Mouse (Mus musculus) kidney, adult 11 months (tissue): ENCODE measurements around the gene Masp2.
A peak's percentile ranks its signal among the peaks of the same experiment; 100 is the strongest.

ENCODE experiments used
- DNase-seq: peaks from one replicate; pipeline ENCODE4 v3.0.0; 2022

Masp2 gene

GRCm38 (mm10) chr4:148603376-148604139, 1.2 kb downstream of the Masp2 start:
- no peak for DNase-seq

- no peak for DNase-seq
Observed at GRCm38 (mm10) chr4:148604141-148604540, 1.8 kb downstream of the Masp2 start.

- DNase-seq: peak; percentile 52
Observed at GRCm38 (mm10) chr4:148604541-148605165, 2.3 kb downstream of the Masp2 start.

- peak; percentile 71 for DNase-seq
Observed at GRCm38 (mm10) chr4:148607758-148608157, 5.4 kb downstream of the Masp2 start.

GRCm38 (mm10) chr4:148609805-148610204, 7.5 kb downstream of the Masp2 start:
- no peak for DNase-seq

GRCm38 (mm10) chr4:148610631-148611364, 8.4 kb downstream of the Masp2 start:
- DNase-seq: no peak

GRCm38 (mm10) chr4:148612557-148612956, 10.2 kb downstream of the Masp2 start:
- DNase-seq: no peak

GRCm38 (mm10) chr4:148613738-148614137, 11.4 kb downstream of the Masp2 start:
- DNase-seq: no peak

- no peak for DNase-seq
Observed at GRCm38 (mm10) chr4:148619805-148620204, 17.5 kb downstream of the Masp2 start.

GRCm38 (mm10) chr4:148620718-148621117, 18.4 kb downstream of the Masp2 start:
- DNase-seq: no peak

- no peak for DNase-seq
Observed at GRCm38 (mm10) chr4:148622485-148622884, 20.1 kb downstream of the Masp2 start.

- no peak for DNase-seq
Observed at GRCm38 (mm10) chr4:148623609-148624008, 21.3 kb downstream of the Masp2 start.

- DNase-seq: no peak
Observed at GRCm38 (mm10) chr4:148625010-148625409, 22.7 kb downstream of the Masp2 start.

GRCm38 (mm10) chr4:148625756-148626622, 23.6 kb downstream of the Masp2 start:
- DNase-seq: no peak

GRCm38 (mm10) chr4:148626623-148627185, 24.4 kb downstream of the Masp2 start, which contains the start of gene Tardbp:
Gene Tardbp, minus strand, starts transcription at chr4:148627019.
- peak; percentile 93 for DNase-seq

- DNase-seq: no peak
Observed at GRCm38 (mm10) chr4:148627246-148627645, 24.9 kb downstream of the Masp2 start.

GRCm38 (mm10) chr4:148632013-148632692, 29.8 kb downstream of the Masp2 start:
- peak; percentile 61 for DNase-seq

- DNase-seq: no peak
Observed at GRCm38 (mm10) chr4:148633395-148634061, 31.2 kb downstream of the Masp2 start.

- no peak for DNase-seq
Observed at GRCm38 (mm10) chr4:148635309-148635708, 33.0 kb downstream of the Masp2 start.

GRCm38 (mm10) chr4:148638302-148638701, 35.9 kb downstream of the Masp2 start:
- no peak for DNase-seq

GRCm38 (mm10) chr4:148639455-148639854, 37.1 kb downstream of the Masp2 start:
- DNase-seq: no peak
